Mouse (Mus musculus): ENCODE data around the gene Gm10717. TPM values are rescaled to one million over a fixed set of nuclear protein-coding genes. Genes with fewer than 3 reads are reported as not detected.
A peak's percentile ranks its signal among the peaks of the same experiment; 100 is the strongest.
"Not testable (repeated sequence)": the region's sequence is repeated elsewhere in the genome, so short reads cannot be mapped to it uniquely, and the experiment has no call there.

The Gm10717 gene
- total RNA-seq, 1 experiment from 2014 or later: 21.2 TPM

DNA sequence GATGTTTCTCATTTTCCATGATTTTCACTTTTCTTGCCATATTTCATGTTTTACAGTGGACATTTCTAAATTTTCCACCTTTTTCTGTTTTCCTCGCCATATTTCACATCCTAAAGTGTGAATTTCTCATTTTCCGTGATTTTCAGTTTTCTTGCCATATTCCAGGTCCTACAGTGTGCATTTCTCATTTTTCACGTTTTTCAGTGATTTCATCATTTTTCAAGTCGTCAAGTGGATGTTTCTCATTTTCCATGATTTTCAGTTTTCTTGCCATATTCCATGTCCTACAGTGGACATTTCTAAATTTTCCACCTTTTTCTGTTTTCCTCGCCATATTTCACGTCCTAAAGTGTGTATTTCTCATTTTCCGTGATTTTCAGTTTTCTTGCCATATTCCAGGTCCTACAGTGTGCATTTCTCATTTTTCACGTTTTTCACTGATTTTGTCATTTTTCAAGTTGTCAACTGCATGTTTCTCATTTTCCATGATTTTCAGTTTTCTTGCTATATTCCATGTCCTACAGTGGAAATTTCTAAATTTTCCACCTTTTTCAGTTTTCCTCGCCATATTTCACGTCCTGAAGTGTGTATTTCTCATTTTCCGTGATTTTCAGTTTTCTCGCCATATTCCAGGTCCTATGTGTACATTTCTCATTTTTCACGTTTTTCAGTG is 1.8 kb upstream of the Gm10717 start, which contains the start of gene Gm10718:
Gm10718 (plus strand) TSS at position 236 of the 673 bp plus-strand sequence.
- not testable (repeated sequence) for ATAC-seq (replicated peaks; ENCODE audit: insufficient number of reproducible peaks, low FRiP score, low TSS enrichment, poor library complexity, severe bottlenecking)

DNA sequence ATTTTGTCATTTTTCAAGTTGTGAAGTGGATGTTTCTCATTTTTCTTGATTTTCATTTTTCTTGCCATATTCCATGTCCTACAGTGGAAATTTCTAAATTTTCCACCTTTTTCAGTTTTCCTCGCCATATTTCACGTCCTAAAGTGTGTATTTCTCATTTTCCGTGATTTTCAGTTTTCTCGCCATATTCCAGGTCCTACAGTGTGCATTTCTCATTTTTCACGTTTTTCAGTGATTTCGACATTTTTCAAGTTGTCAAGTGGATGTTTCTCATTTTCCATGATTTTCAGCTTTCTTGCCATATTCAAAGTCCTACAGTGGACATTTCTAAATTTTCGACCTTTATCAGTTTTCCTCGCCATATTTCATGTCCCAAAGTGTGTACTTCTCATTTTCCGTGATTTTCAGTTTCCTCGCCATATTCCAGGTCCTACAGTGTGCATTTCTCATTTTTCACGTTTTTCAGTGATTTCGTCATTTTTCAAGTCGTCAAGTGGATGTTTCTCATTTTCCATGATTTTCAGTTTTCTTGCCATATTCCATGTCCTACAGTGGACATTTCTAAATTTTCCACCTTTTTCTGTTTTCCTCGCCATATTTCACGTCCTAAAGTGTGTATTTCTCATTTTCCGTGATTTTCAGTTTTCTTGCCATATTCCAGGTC is 1.1 kb upstream of the Gm10717 start:
- ATAC-seq (replicated peaks; ENCODE audit: insufficient number of reproducible peaks, low FRiP score, low TSS enrichment, poor library complexity, severe bottlenecking): not testable (repeated sequence)

DNA sequence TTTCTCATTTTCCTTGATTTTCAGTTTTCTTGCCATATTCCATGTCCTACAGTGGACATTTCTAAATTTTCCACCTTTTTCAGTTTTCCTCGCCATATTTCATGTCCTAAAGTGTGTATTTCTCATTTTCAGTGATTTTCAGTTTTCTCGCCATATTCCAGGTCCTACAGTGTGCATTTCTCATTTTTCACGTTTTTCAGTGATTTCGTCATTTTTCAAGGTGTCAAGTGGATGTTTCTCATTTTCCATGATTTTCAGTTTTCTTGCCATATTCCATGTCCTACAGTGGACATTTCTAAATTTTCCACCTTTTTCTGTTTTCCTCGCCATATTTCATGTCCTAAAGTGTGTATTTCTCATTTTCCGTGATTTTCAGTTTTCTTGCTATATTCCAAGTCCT is 436 bp downstream of the Gm10717 start:
- not testable (repeated sequence) for ATAC-seq (replicated peaks; ENCODE audit: insufficient number of reproducible peaks, low FRiP score, low TSS enrichment, poor library complexity, severe bottlenecking)

DNA sequence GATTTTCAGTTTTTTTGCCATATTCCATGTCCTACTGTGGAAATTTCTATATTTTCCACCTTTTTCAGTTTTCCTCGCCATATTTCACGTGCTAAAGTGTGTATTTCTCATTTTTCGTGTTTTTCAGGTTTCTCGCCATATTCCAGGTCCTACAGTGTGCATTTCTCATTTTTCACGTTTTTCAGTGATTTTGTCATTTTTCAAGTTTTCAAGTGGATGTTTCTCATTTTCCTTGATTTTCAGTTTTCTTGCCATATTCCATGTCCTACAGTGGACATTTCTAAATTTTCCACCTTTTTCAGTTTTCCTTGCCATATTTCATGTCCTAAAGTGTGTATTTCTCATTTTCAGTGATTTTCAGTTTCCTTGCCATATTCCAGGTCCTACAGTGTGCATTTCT is 919 bp downstream of the Gm10717 start:
- not testable (repeated sequence) for ATAC-seq (replicated peaks; ENCODE audit: insufficient number of reproducible peaks, low FRiP score, low TSS enrichment, poor library complexity, severe bottlenecking)

DNA sequence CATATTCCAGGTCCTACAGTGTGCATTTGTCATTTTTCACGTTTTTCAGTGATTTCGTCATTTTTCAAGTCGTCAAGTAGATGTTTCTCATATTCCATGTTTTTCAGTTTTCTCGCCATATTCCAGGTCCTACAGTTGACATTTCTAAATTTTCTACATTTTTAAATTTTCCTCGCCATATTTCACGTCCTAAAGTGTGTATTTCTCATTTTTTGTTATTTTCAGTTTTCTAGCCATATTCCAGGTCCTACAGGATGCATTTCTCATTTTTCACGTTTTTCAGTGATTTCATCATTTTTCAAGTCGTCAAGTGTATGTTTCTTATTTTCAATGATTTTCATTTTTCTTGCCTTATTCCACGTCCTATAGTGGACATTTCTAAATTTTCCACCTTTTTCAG is 1.5 kb downstream of the Gm10717 start:
- not testable (repeated sequence) for ATAC-seq (replicated peaks; ENCODE audit: insufficient number of reproducible peaks, low FRiP score, low TSS enrichment, poor library complexity, severe bottlenecking)

DNA sequence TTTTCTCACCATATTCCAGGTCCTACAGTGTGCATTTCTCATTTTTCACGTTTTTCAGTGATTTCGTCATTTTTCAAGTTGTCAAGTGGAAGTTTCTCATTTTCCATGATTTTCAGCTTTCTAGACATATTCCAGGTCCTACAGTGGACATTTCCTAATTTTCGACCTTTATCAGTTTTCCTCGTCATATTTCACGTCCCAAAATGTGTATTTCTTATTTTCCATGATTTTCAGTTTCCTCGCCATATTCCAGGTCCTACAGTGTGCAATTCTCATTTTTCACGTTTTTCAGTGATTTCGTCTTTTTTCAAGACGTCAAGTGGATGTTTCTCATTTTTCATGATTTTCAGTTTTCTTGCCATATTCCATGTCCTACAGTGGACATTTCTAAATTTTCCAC is 2.0 kb downstream of the Gm10717 start:
- ATAC-seq (replicated peaks; ENCODE audit: insufficient number of reproducible peaks, low FRiP score, low TSS enrichment, poor library complexity, severe bottlenecking): 0 out of 2 replicates have a peak, but pooled peaks have one; percentile 11

DNA sequence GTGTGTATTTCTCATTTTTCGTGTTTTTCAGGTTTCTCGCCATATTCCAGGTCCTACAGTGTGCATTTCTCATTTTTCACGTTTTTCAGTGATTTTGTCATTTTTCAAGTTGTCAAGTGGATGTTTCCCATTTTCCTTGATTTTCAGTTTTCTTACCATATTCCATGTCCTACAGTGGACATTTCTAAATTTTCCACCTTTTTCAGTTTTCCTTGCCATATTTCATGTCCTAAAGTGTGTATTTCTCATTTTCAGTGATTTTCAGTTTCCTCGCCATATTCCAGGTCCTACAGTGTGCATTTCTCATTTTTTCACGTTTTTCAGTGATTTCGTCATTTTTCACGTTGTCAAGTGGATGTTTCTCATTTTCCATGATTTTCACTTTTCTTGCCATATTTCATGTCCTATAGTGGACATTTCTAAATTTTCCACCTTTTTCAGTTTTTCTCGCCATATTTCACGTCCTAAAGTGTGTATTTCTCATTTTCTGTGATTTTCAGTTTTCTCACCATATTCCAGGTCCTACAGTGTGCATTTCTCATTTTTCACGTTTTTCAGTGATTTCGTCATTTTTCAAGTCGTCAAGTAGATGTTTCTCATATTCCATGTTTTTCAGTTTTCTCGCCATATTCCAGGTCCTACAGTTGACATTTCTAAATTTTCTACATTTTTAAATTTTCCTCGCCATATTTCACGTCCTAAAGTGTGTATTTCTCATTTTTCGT is 4.2 kb downstream of the Gm10717 start:
- ATAC-seq (replicated peaks; ENCODE audit: insufficient number of reproducible peaks, low FRiP score, low TSS enrichment, poor library complexity, severe bottlenecking): not testable (repeated sequence)

DNA sequence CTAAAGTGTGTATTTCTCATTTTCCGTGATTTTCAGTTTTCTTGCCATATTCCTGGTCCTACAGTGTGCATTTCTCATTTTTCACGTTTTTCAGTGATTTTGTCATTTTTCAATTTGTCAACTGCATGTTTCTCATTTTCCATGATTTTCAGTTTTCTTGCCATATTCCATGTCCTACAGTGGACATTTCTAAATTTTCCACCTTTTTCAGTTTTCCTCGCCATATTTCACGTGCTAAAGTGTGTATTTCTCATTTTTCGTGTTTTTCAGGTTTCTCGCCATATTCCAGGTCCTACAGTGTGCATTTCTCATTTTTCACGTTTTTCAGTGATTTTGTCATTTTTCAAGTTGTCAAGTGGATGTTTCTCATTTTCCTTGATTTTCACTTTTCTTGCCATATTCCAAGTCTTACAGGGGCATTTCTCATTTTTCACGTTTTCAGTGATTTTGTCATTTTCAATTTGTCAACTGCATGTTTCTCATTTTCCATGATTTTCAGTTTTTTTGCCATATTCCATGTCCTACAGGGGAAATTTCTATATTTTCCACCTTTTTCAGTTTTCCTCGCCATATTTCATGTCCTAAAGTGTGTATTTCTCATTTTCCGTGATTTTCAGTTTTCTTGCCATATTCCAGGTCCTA is 5.6 kb downstream of the Gm10717 start:
- not testable (repeated sequence) for ATAC-seq (replicated peaks; ENCODE audit: insufficient number of reproducible peaks, low FRiP score, low TSS enrichment, poor library complexity, severe bottlenecking)

DNA sequence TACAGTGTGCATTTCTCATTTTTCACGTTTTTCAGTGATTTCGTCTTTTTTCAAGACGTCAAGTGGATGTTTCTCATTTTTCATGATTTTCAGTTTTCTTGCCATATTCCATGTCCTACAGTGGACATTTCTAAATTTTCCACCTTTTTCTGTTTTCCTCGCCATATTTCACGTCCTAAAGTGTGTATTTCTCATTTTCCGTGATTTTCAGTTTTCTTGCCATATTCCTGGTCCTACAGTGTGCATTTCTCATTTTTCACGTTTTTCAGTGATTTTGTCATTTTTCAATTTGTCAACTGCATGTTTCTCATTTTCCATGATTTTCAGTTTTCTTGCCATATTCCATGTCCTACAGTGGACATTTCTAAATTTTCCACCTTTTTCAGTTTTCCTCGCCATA is 9.1 kb downstream of the Gm10717 start, which contains the start of gene Gm17535:
Gm17535 (plus strand) TSS at position 301 of the 400 bp plus-strand sequence.
- not testable (repeated sequence) for ATAC-seq (replicated peaks; ENCODE audit: insufficient number of reproducible peaks, low FRiP score, low TSS enrichment, poor library complexity, severe bottlenecking)

DNA sequence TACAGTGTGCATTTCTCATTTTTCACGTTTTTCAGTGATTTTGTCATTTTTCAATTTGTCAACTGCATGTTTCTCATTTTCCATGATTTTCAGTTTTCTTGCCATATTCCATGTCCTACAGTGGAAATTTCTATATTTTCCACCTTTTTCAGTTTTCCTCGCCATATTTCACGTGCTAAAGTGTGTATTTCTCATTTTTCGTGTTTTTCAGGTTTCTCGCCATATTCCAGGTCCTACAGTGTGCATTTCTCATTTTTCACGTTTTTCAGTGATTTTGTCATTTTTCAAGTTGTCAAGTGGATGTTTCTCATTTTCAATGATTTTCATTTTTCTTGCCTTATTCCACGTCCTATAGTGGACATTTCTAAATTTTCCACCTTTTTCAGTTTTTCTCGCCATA is 11.4 kb downstream of the Gm10717 start, which contains the start of gene Gm10715:
Gm10715 (plus strand) TSS at position 301 of the 400 bp plus-strand sequence.
- not testable (repeated sequence) for ATAC-seq (replicated peaks; ENCODE audit: insufficient number of reproducible peaks, low FRiP score, low TSS enrichment, poor library complexity, severe bottlenecking)

DNA sequence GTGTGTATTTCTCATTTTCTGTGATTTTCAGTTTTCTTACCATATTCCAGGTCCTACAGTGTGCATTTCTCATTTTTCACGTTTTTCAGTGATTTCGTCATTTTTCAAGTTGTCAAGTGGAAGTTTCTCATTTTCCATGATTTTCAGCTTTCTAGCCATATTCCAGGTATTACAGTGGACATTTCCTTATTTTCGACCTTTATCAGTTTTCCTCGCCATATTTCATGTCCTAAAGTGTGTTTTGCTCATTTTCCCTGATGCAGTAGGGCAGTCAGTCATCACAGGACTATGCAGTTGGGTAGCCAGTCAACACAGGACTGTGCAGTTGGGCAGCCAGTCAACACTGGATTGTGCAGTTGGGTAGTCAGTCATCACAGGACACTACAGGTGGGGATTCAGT is 12.9 kb downstream of the Gm10717 start:
- ATAC-seq (replicated peaks; ENCODE audit: insufficient number of reproducible peaks, low FRiP score, low TSS enrichment, poor library complexity, severe bottlenecking): not testable (repeated sequence)

Other genes with a start within 250 kb of the Gm10717 start
- gene Gm10722, start 24.5 kb upstream of the Gm10717 start, total RNA-seq (2017): 1.5 to 1.6 TPM in 2 of 3 replicates, not detected in the other
- gene Gm11168, start 22.1 kb upstream of the Gm10717 start, total RNA-seq (2017): 3.6 to 13.9 TPM (median 4.9 TPM) in 3 replicates
- gene Gm10721, start 12.3 kb upstream of the Gm10717 start, total RNA-seq (2017): 2.2 to 13.2 TPM (median 2.9 TPM) in 3 replicates
- 8.3 to 8.9 TPM in 2 of 3 replicates, not detected in the other for gene Gm10720, start 9.8 kb upstream of the Gm10717 start, total RNA-seq (2017)
- 12.8 to 35.6 TPM (median 16.9 TPM) in 3 replicates for gene Gm10719, start 8.0 kb upstream of the Gm10717 start, total RNA-seq (2017)
- gene Gm10718, start 1.9 kb upstream of the Gm10717 start, total RNA-seq (2017): 6.9 to 18.1 TPM (median 11.9 TPM) in 3 replicates
- gene Gm17535, start 9.2 kb downstream of the Gm10717 start, total RNA-seq (2017): 1.5 to 5.7 TPM in 2 of 3 replicates, not detected in the other
- gene Gm10715, start 11.5 kb downstream of the Gm10717 start, total RNA-seq (2017): 0.76 to 5.5 TPM (median 1.6 TPM) in 3 replicates